Mouse (Mus musculus): ENCODE data around the gene Sft2d1. TPM values are rescaled to one million over a fixed set of nuclear protein-coding genes. Genes with fewer than 3 reads are reported as not detected.
A peak's percentile ranks its signal among the peaks of the same experiment; 100 is the strongest.

The Sft2d1 gene
- 10 to 100 TPM; 63.7 to 64.0 TPM for total RNA-seq (2021)

- peak; percentile 95 to 98 for DNase-seq (ENCODE audit: extremely low spot score in 1 of 2, low spot score in 2 of 2)
- intact Hi-C loops (cut with DNase I), result no loop called here
Observed at GRCm38 (mm10) chr17:8310838-8311614, at the start of gene Sft2d1. TSS of gene Sft2d1 (plus strand) at chr17:8311102.

- DNase-seq (ENCODE audit: extremely low spot score in 1 of 2, low spot score in 2 of 2), result peak in 1 of 2 experiments; percentile 67
- intact Hi-C loops (cut with DNase I), result loop anchor here (5.0 to 10.0 kb wide), 2 partner anchors 110 to 198 kb away; no protein-coding TSS in a partner anchor
Observed at GRCm38 (mm10) chr17:8264638-8265037, 46.3 kb upstream of the Sft2d1 start.

- intact Hi-C loops (cut with DNase I), result no loop called here
- no peak for DNase-seq (ENCODE audit: extremely low spot score in 1 of 2, low spot score in 2 of 2)
Observed at GRCm38 (mm10) chr17:8272054-8272749, 38.7 kb upstream of the Sft2d1 start.

- intact Hi-C loops (cut with DNase I), result no loop called here
- no peak for DNase-seq (ENCODE audit: extremely low spot score in 1 of 2, low spot score in 2 of 2)
Observed at GRCm38 (mm10) chr17:8272951-8273350, 38.0 kb upstream of the Sft2d1 start.

- intact Hi-C loops (cut with DNase I), result no loop called here
- no peak for DNase-seq (ENCODE audit: extremely low spot score in 1 of 2, low spot score in 2 of 2)
Observed at GRCm38 (mm10) chr17:8276071-8276470, 34.8 kb upstream of the Sft2d1 start.

GRCm38 (mm10) chr17:8276680-8277079, 34.2 kb upstream of the Sft2d1 start:
- intact Hi-C loops (cut with DNase I), result no loop called here
- DNase-seq (ENCODE audit: extremely low spot score in 1 of 2, low spot score in 2 of 2), result no peak

GRCm38 (mm10) chr17:8277266-8277665, 33.6 kb upstream of the Sft2d1 start:
- no peak for DNase-seq (ENCODE audit: extremely low spot score in 1 of 2, low spot score in 2 of 2)
- intact Hi-C loops (cut with DNase I), result no loop called here

- no peak for DNase-seq (ENCODE audit: extremely low spot score in 1 of 2, low spot score in 2 of 2)
- intact Hi-C loops (cut with DNase I), result no loop called here
Observed at GRCm38 (mm10) chr17:8278356-8278755, 32.5 kb upstream of the Sft2d1 start.

- intact Hi-C loops (cut with DNase I), result no loop called here
- peak; percentile 79 to 83 for DNase-seq (ENCODE audit: extremely low spot score in 1 of 2, low spot score in 2 of 2)
Observed at GRCm38 (mm10) chr17:8282821-8283525, 27.9 kb upstream of the Sft2d1 start, which contains the start of gene Mpc1. TSS of gene Mpc1 (plus strand) at chr17:8282904.

GRCm38 (mm10) chr17:8283526-8284253, 27.2 kb upstream of the Sft2d1 start:
- intact Hi-C loops (cut with DNase I), result no loop called here
- peak; percentile 94 to 98 for DNase-seq (ENCODE audit: extremely low spot score in 1 of 2, low spot score in 2 of 2)

GRCm38 (mm10) chr17:8284254-8284661, 26.6 kb upstream of the Sft2d1 start:
- intact Hi-C loops (cut with DNase I), result no loop called here
- DNase-seq (ENCODE audit: extremely low spot score in 1 of 2, low spot score in 2 of 2), result peak; percentile 20 to 70

GRCm38 (mm10) chr17:8285056-8285455, 25.8 kb upstream of the Sft2d1 start:
- no peak for DNase-seq (ENCODE audit: extremely low spot score in 1 of 2, low spot score in 2 of 2)
- intact Hi-C loops (cut with DNase I), result no loop called here

- intact Hi-C loops (cut with DNase I), result no loop called here
- DNase-seq (ENCODE audit: extremely low spot score in 1 of 2, low spot score in 2 of 2), result no peak
Observed at GRCm38 (mm10) chr17:8286987-8287386, 23.9 kb upstream of the Sft2d1 start.

GRCm38 (mm10) chr17:8289993-8290679, 20.8 kb upstream of the Sft2d1 start:
- intact Hi-C loops (cut with DNase I), result no loop called here
- no peak for DNase-seq (ENCODE audit: extremely low spot score in 1 of 2, low spot score in 2 of 2)

GRCm38 (mm10) chr17:8290736-8291135, 20.2 kb upstream of the Sft2d1 start:
- DNase-seq (ENCODE audit: extremely low spot score in 1 of 2, low spot score in 2 of 2), result no peak
- intact Hi-C loops (cut with DNase I), result no loop called here

- DNase-seq (ENCODE audit: extremely low spot score in 1 of 2, low spot score in 2 of 2), result no peak
- intact Hi-C loops (cut with DNase I), result no loop called here
Observed at GRCm38 (mm10) chr17:8295825-8296224, 15.1 kb upstream of the Sft2d1 start.

- DNase-seq (ENCODE audit: extremely low spot score in 1 of 2, low spot score in 2 of 2), result no peak
- intact Hi-C loops (cut with DNase I), result no loop called here
Observed at GRCm38 (mm10) chr17:8296313-8296844, 14.5 kb upstream of the Sft2d1 start.

- intact Hi-C loops (cut with DNase I), result no loop called here
- no peak for DNase-seq (ENCODE audit: extremely low spot score in 1 of 2, low spot score in 2 of 2)
Observed at GRCm38 (mm10) chr17:8297746-8298145, 13.2 kb upstream of the Sft2d1 start.

Measured in left cerebral cortex, postnatal 10 days (tissue).